Mouse (Mus musculus): ENCODE measurements around the gene Ankrd36. TPM values are rescaled to one million over a fixed set of nuclear protein-coding genes. Genes with fewer than 3 reads are reported as not detected.
A peak's percentile ranks its signal among the peaks of the same experiment; 100 is the strongest.

Gene Ankrd36
- polyA plus RNA-seq, 1 experiment from 2014 or later: 0.12 TPM

DNA sequence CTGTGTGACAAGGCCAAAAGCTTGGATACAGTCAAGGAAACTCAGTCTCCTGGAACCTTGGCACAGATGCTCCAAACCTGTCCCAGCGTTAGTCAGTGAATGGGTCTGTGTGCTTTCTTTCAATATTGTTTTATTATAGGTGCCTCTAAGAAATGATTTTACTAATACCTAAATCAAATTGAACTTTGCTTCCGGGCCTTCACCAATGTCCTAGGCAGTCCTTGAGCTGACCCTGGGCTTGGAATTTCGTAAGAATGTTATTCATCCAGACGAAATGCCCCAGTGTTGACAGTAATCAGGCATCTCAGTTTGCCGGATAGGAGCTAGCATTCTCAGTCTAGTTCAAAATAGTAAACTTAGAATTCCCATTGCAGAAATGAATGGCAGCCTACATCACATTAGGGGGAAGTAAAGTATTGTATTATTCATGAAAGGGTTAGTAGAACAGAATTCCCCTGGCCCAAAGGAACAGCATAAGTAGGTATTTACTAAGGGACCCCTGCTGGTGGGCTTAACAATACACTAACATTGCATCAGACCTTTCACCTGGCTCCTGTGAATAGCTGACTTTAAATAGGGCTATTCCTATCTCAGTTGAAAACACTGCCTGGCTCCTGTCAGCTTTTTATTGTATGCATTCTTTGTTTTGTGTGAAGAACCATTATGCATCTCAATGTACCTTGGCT lies 132.9 kb downstream of the Ankrd36 start:
- H3K27ac ChIP-seq: no peak overlapping the region
- peaks cover 14% of the 10 kb centered on the region for H3K4me1 ChIP-seq
- H3K9me3 ChIP-seq: no peaks in the 10 kb centered on the region
- H3K4me2 ChIP-seq: no peak overlapping the region
- no peaks in the 10 kb centered on the region for H3K27me3 ChIP-seq (replicated peaks)
- ATAC-seq (replicated peaks): no peak
- 74% methylated on average over 5 of the region's 5 CpGs for WGBS
- peaks cover 9% of the 10 kb centered on the region; the same call in 1 of the 2 replicates for H3K36me3 ChIP-seq (replicated peaks)
- no peak overlapping the region for H3K9ac ChIP-seq
- H3K4me3 ChIP-seq: no peak overlapping the region

DNA sequence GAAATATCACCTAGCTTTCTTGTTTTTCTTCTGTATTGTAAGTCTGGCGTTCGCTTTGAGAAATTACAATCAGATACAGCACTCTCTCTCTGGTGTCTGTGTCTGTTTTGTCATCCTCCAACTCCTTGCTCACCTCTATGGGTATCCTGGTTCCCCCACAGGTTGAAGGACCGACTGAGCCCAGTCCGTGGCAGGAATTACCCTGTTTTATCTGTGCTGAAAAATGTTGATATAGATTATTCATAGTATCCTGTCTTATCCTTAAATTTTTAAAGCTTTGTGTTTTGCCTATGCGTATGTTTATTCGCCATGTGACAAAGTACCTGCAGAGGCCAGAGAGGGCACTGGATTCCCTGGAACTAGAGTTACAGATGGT lies 133.5 kb downstream of the Ankrd36 start:
- H3K36me3 ChIP-seq (replicated peaks): peaks cover 9% of the 10 kb centered on the region; the same call in 1 of the 2 replicates
- ATAC-seq (replicated peaks): no peak
- H3K27ac ChIP-seq: no peak overlapping the region
- H3K4me1 ChIP-seq: peaks cover 14% of the 10 kb centered on the region
- H3K27me3 ChIP-seq (replicated peaks): no peaks in the 10 kb centered on the region
- H3K9ac ChIP-seq: no peak overlapping the region
- no peak overlapping the region for H3K4me2 ChIP-seq
- 91% methylated on average over 6 of the region's 6 CpGs for WGBS
- no peaks in the 10 kb centered on the region for H3K9me3 ChIP-seq
- no peak overlapping the region for H3K4me3 ChIP-seq

- ATAC-seq (replicated peaks): no peak
- WGBS: 100% methylated on average over 1 of the region's 1 CpGs
- peaks cover 9% of the 10 kb centered on the region; the same call in 1 of the 2 replicates for H3K36me3 ChIP-seq (replicated peaks)
- H3K27me3 ChIP-seq (replicated peaks): no peaks in the 10 kb centered on the region
- H3K4me2 ChIP-seq: no peak overlapping the region
- H3K4me3 ChIP-seq: no peak overlapping the region
- H3K4me1 ChIP-seq: peaks cover 14% of the 10 kb centered on the region
- H3K27ac ChIP-seq: no peak overlapping the region
- no peak overlapping the region for H3K9ac ChIP-seq
- no peaks in the 10 kb centered on the region for H3K9me3 ChIP-seq
Measured at GRCm38 (mm10) chr11:5703341-5703740, 133.9 kb downstream of the Ankrd36 start.

- ATAC-seq (replicated peaks): no peak
- 95% methylated on average over 9 of the region's 9 CpGs for WGBS
- no peaks in the 10 kb centered on the region for H3K27me3 ChIP-seq (replicated peaks)
- peak overlapping the region; percentile 73 for H3K4me2 ChIP-seq
- H3K27ac ChIP-seq: no peak overlapping the region
- peaks cover 9% of the 10 kb centered on the region; the same call in 1 of the 2 replicates for H3K36me3 ChIP-seq (replicated peaks)
- peak overlapping the region; percentile 73; the same call in 1 of the 2 replicates for H3K9ac ChIP-seq
- H3K4me3 ChIP-seq: peak overlapping the region; percentile 77
- peaks cover 14% of the 10 kb centered on the region for H3K4me1 ChIP-seq
- no peaks in the 10 kb centered on the region for H3K9me3 ChIP-seq
Measured at GRCm38 (mm10) chr11:5705972-5706371, 136.5 kb downstream of the Ankrd36 start.

- Histone ChIP-seq H3K27ac (peak overlapping the region; percentile 78), H3K4me1 (peaks cover 14% of the 10 kb centered on the region), H3K36me3 (replicated peaks) (peaks cover 9% of the 10 kb centered on the region; the same call in 1 of the 2 replicates), H3K4me2 (peak overlapping the region; percentile 73), H3K4me3 (peak overlapping the region; percentile 77), H3K27me3 (replicated peaks) (no peaks in the 10 kb centered on the region), H3K9me3 (no peaks in the 10 kb centered on the region), H3K9ac (peak overlapping the region; percentile 73)
- WGBS: 1% methylated on average over 43 of the region's 43 CpGs
- peak; percentile 84 for ATAC-seq (replicated peaks)
Measured at GRCm38 (mm10) chr11:5706874-5707529, 137.5 kb downstream of the Ankrd36 start.

GRCm38 (mm10) chr11:5707530-5708353 lies 138.3 kb downstream of the Ankrd36 start:
- Histone ChIP-seq H3K9ac (peak overlapping the region; percentile 73), H3K4me2 (peak overlapping the region; percentile 73), H3K36me3 (replicated peaks) (peaks cover 9% of the 10 kb centered on the region; the same call in 1 of the 2 replicates), H3K4me3 (peak overlapping the region; percentile 77), H3K27me3 (replicated peaks) (no peaks in the 10 kb centered on the region), H3K4me1 (peaks cover 14% of the 10 kb centered on the region), H3K27ac (peak overlapping the region; percentile 78), H3K9me3 (no peaks in the 10 kb centered on the region)
- peak; percentile 96 for ATAC-seq (replicated peaks)
- 18% methylated on average over 49 of the region's 50 CpGs for WGBS

- Histone ChIP-seq H3K36me3 (replicated peaks) (peaks cover 23% of the 10 kb centered on the region; the same call in 1 of the 2 replicates), H3K9ac (no peak overlapping the region), H3K27ac (no peak overlapping the region), H3K4me3 (no peak overlapping the region), H3K9me3 (no peaks in the 10 kb centered on the region), H3K27me3 (replicated peaks) (no peaks in the 10 kb centered on the region), H3K4me2 (no peak overlapping the region), H3K4me1 (no peaks in the 10 kb centered on the region)
- 93% methylated on average over 9 of the region's 9 CpGs for WGBS
- no peak; the same call in 1 of the 2 replicates for ATAC-seq (replicated peaks)
Measured at GRCm38 (mm10) chr11:5715179-5715578, 145.7 kb downstream of the Ankrd36 start.

- WGBS: 80% methylated on average over 14 of the region's 14 CpGs
- H3K4me1 ChIP-seq: no peaks in the 10 kb centered on the region
- no peak within 1 kb of the TSS for H3K4me3 ChIP-seq
- no peak within 1 kb of the TSS for H3K9ac ChIP-seq
- H3K36me3 ChIP-seq (replicated peaks): peaks cover 23% of the 10 kb centered on the region; the same call in 1 of the 2 replicates
- no peak within 1 kb of the TSS for H3K27ac ChIP-seq
- no peak for ATAC-seq (replicated peaks)
- H3K4me2 ChIP-seq: no peak within 1 kb of the TSS
- H3K9me3 ChIP-seq: no peaks in the 10 kb centered on the region
- no peaks in the 10 kb centered on the region for H3K27me3 ChIP-seq (replicated peaks)
Measured at GRCm38 (mm10) chr11:5715630-5716105, 146.2 kb downstream of the Ankrd36 start, which contains the start of gene Mrps24. Gene Mrps24, minus strand, starts transcription at chr11:5715680.

DNA sequence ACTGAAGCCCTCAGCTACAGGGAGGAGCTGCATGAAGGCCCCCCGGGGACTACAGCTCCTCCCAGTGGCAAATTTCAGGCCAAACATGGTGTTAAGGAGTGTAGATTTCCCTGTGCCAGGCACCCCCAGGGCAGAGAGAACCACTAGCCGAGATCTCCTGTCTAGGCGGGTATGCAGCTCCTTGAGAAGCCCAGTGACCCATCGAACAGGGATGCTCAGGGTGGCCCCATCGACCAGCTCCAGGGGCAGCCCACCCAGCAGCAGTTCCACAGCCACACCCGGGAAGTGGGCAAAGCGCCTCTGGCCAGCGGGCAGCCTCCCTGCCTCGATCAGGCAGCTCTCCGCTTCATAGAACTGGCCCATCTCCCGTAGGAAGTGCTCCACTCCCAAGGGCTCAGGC lies 146.8 kb downstream of the Ankrd36 start:
- no peak overlapping the region for H3K9ac ChIP-seq
- no peaks in the 10 kb centered on the region for H3K27me3 ChIP-seq (replicated peaks)
- peaks cover 23% of the 10 kb centered on the region; the same call in 1 of the 2 replicates for H3K36me3 ChIP-seq (replicated peaks)
- H3K4me1 ChIP-seq: no peaks in the 10 kb centered on the region
- 90% methylated on average over 11 of the region's 11 CpGs for WGBS
- no peak overlapping the region for H3K4me3 ChIP-seq
- H3K4me2 ChIP-seq: no peak overlapping the region
- H3K9me3 ChIP-seq: no peaks in the 10 kb centered on the region
- H3K27ac ChIP-seq: no peak overlapping the region
- ATAC-seq (replicated peaks): no peak

DNA sequence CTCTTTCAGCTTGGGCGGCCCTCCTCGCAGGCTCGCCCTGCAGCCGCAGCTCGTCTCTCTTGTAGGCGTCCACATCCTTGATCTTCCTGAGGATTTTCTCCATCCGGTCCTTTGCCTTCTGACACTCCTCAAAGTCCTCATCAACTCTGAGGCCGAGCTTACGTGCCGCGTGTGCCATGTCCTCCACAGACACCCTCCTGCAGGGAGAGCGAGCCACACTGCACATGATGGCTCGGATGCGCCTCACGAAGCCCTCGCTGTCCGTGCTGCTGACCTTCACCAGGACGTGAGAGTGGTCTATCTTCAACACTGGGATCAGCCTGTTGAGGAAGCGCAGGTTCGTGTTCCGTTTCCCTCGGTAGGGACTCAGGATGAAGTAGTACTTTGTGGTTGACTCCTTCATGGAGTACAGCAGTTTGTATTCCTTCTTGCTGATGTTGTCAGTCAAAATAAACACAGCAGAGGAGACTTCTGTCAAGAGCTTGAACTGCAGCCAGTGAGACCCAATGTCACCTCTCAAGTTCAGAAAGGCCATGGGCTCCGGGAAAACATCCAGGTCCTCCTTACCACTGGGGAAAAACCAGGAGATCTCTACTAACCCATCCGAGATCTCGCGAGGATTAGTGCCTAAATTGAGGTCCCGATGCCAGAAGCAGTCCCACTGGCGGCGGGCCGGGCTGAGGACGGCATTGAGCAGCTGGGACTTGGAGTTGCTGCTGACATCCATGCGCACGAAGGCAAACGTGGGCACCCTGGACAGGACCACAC lies 147.6 kb downstream of the Ankrd36 start:
- 94% methylated on average over 34 of the region's 34 CpGs for WGBS
- Histone ChIP-seq H3K9ac (no peak overlapping the region), H3K9me3 (no peaks in the 10 kb centered on the region), H3K4me1 (no peaks in the 10 kb centered on the region), H3K4me3 (no peak overlapping the region), H3K36me3 (replicated peaks) (peaks cover 23% of the 10 kb centered on the region; the same call in 1 of the 2 replicates), H3K27me3 (replicated peaks) (no peaks in the 10 kb centered on the region), H3K27ac (no peak overlapping the region), H3K4me2 (no peak overlapping the region)
- ATAC-seq (replicated peaks): no peak

DNA sequence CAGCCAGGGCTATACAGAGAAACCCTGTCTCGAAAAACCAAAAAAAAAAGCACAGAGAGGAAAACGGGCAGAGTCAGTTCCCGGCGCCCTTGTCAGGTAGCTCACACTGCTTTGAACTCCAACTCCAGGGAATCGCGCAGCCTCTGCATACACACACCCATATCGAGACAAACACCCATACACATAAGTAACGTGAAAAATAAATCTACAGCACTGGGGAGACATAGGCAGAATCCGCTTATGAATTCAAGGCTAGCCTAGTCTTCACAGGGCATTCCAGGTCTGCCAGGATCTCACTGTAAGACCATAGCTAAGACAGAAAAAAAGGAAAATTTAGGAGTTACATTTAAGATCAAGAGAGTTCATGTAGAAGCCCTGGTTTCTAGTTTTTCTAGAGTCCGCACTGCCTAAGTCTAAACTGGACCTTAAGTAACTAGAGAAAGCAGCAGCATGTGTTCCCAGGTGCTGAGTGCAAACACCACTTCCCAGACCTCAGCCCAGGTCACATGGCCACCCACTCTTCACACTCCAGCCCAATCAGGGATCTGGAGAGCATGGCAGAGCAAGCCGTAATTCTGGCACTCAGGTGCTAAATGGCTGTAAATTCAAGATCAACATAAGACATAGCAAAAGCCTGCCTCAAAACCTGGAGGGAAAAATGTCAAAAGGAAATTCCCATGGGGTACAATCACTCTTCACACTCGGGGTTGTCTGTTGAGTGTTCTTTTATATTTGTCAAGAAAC lies 149.3 kb downstream of the Ankrd36 start:
- H3K36me3 ChIP-seq (replicated peaks): peaks cover 23% of the 10 kb centered on the region; the same call in 1 of the 2 replicates
- H3K9ac ChIP-seq: no peak overlapping the region
- 93% methylated on average over 12 of the region's 12 CpGs for WGBS
- H3K4me3 ChIP-seq: no peak overlapping the region
- H3K9me3 ChIP-seq: no peaks in the 10 kb centered on the region
- no peak for ATAC-seq (replicated peaks)
- no peak overlapping the region for H3K27ac ChIP-seq
- H3K27me3 ChIP-seq (replicated peaks): no peaks in the 10 kb centered on the region
- no peaks in the 10 kb centered on the region for H3K4me1 ChIP-seq
- H3K4me2 ChIP-seq: no peak overlapping the region

Data from midbrain, embryonic 15.5 days (tissue).